Mouse (Mus musculus): ENCODE results near the gene Pfkp. TPM values are rescaled to one million over a fixed set of nuclear protein-coding genes. Genes with fewer than 3 reads are reported as not detected.

Pfkp gene
- total RNA-seq, 1 experiment from 2014 or later = 46.1 TPM

GRCm38 (mm10) chr13:6639507-6640030, 9.0 kb downstream of the Pfkp start:
- ATAC-seq (replicated peaks in 1 of 2; ENCODE audit: insufficient read depth in 1 of 2, low FRiP score in 2 of 2, low TSS enrichment in 1 of 2, low read depth in 1 of 2, poor library complexity in 2 of 2, severe bottlenecking in 2 of 2) = no peak

GRCm38 (mm10) chr13:6638976-6639375, 9.6 kb downstream of the Pfkp start:
- ATAC-seq (replicated peaks in 1 of 2; ENCODE audit: insufficient read depth in 1 of 2, low FRiP score in 2 of 2, low TSS enrichment in 1 of 2, low read depth in 1 of 2, poor library complexity in 2 of 2, severe bottlenecking in 2 of 2) = no peak

DNA sequence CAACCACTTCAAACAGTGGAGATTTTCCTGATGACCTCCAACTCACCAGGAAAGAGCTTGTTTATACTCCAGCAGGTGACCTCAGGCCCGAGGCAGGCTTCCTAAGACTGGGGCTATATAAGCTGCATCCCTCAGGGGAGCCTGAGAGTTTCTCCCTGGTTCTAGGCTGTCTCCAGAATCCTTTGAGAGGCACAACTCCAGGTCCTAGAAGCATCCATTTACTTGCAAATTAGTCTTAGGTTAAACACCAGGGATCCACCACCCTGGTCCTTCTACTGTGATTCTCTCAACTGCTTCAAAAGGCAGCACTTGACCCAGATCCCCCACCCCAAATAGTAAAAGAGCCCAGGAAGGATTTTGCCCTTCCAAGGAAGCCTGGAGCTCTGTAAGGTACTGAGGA, 10.2 kb downstream of the Pfkp start:
- ATAC-seq (replicated peaks in 1 of 2; ENCODE audit: insufficient read depth in 1 of 2, low FRiP score in 2 of 2, low TSS enrichment in 1 of 2, low read depth in 1 of 2, poor library complexity in 2 of 2, severe bottlenecking in 2 of 2) = no peak

DNA sequence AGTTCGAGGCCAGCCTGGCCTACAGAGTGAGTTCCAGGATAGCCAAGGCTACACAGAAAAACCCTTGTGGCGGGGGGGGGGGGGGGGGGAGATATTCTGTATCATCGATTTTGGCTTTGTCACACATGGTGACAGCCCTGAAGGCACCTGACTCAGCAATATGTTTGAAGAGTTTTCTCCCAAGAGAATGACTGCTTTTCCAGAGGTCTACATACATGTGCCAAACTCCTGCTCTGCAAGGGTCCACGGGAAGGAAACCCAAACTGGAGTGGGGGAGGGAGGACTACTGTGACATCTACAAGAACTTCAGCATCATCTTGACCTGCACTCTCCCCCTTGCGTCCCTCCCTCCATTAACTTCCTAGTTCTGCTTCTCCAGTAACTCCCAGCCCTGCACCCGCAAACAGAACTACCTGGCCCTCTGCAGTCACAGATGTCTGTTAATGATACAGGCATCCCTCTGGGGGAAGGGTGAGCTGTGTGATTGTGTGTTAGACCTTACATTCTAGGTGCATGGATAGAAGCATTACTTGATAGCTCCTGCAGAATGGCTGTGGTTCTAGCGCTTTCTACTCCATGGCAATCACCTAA, 10.9 kb downstream of the Pfkp start:
- no peak for ATAC-seq (replicated peaks in 1 of 2; ENCODE audit: insufficient read depth in 1 of 2, low FRiP score in 2 of 2, low TSS enrichment in 1 of 2, low read depth in 1 of 2, poor library complexity in 2 of 2, severe bottlenecking in 2 of 2)

DNA sequence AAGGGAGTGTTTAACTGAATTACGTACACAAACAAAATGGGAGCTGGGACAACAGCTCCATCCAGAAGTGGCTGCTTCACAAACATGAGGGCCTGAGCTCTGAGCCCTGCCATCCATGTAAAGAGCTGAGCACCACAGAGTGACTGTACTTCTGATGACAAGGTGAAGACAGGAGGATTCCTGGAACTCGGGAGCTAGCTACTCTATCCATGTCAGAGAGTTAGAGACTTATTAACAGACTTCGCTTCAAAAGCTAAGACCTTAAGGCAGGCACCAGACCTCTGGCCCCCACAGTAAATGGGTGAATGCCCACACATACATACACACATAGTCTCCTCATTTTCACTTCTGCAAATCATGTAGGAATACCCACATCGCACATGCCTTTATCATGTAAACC, 11.6 kb downstream of the Pfkp start:
- no peak for ATAC-seq (replicated peaks in 1 of 2; ENCODE audit: insufficient read depth in 1 of 2, low FRiP score in 2 of 2, low TSS enrichment in 1 of 2, low read depth in 1 of 2, poor library complexity in 2 of 2, severe bottlenecking in 2 of 2)

DNA sequence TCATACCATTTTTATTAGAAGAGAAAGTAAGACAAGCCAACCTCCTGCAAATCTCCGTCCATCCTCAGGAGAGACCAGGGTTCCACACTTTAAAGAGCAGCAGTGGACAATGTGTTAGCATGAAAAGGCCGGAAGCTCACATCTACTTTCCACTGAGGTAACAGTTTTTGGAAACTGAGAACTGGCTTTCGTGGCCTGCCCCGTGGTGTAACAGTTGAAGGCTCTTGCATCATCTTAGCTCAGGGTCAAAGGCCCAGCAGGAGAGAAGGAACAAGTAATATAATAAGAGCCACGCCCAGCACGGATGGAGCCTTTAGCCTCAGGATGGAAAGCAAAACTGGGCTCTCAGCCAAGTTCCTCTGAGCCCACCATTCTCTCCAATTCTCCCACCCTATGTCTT, 12.1 kb downstream of the Pfkp start:
- peak in 1 of 2 experiments; percentile 25; a peak in 1 of 4 replicates for ATAC-seq (replicated peaks in 1 of 2; ENCODE audit: insufficient read depth in 1 of 2, low FRiP score in 2 of 2, low TSS enrichment in 1 of 2, low read depth in 1 of 2, poor library complexity in 2 of 2, severe bottlenecking in 2 of 2)

DNA sequence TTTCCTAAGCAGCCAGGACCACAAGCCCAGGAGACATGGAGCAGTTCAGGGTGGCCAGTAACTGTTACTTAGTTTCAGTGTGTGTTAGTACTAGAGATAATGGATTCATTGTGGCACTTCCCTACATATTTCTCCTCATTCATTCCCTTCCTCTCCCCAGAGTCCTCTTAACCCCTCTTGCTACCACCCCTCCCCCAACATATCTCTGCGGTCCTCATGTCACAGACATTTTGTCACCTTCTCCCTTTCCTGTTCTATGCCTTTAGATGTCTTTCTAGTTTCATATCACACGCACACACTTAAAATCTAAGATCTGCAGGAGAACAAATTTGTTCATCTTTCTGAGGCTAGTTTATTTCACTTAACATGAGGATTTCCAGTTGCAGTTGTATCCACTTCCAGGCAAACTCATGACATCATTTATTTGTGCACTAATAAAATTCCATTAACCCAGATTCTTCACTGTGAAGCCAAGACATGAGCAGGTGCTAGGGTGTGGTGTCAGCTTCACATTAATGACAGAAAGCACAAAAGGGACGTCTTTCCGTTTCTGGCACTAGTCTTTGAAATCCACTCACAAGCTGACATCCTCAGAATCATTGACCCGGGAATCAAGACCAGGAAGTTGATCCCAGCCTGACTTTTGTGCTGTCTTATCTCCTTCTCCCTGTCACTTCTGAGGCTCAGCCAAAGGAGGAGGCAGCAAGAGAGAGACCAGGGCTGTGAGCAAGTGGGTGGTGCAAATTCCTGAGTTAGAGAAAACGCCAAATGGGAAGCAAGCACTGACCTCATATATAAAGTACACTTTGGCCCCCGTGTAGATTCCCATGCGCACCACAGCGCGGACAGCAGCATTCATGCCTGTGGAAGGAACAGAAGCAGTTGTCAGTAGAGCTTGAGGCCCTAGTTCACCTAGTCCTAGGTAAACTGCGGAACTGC, 13.2 kb downstream of the Pfkp start:
- ATAC-seq (replicated peaks in 1 of 2; ENCODE audit: insufficient read depth in 1 of 2, low FRiP score in 2 of 2, low TSS enrichment in 1 of 2, low read depth in 1 of 2, poor library complexity in 2 of 2, severe bottlenecking in 2 of 2) = no peak

DNA sequence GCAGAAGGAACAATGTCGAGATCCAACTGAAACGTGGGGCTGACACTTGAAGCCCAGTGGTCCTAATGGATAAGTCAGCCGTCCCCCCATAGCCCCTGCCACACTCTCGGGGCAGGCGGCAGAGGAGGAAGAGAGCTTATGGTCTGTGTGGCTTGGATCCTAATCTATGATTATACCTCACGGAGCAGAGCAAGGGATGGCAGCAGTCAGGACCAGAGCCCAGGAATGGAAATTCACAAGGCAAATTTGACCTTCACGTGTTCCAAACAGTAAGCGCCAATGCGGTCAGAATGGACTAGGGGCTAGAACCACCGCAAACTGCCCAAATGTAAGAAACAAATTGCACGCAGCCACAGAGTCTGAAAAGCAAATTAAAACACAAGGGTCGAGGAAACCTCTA, 14.5 kb downstream of the Pfkp start:
- ATAC-seq (replicated peaks in 1 of 2; ENCODE audit: insufficient read depth in 1 of 2, low FRiP score in 2 of 2, low TSS enrichment in 1 of 2, low read depth in 1 of 2, poor library complexity in 2 of 2, severe bottlenecking in 2 of 2) = peak in 1 of 2 experiments; percentile 5; a peak in 1 of 4 replicates

- peak; percentile 72 to 82 for ATAC-seq (replicated peaks in 1 of 2; ENCODE audit: insufficient read depth in 1 of 2, low FRiP score in 2 of 2, low TSS enrichment in 1 of 2, low read depth in 1 of 2, poor library complexity in 2 of 2, severe bottlenecking in 2 of 2)
Observed at GRCm38 (mm10) chr13:6633524-6633923, 15.1 kb downstream of the Pfkp start.

GRCm38 (mm10) chr13:6632935-6633334, 15.6 kb downstream of the Pfkp start:
- ATAC-seq (replicated peaks in 1 of 2; ENCODE audit: insufficient read depth in 1 of 2, low FRiP score in 2 of 2, low TSS enrichment in 1 of 2, low read depth in 1 of 2, poor library complexity in 2 of 2, severe bottlenecking in 2 of 2) = no peak

DNA sequence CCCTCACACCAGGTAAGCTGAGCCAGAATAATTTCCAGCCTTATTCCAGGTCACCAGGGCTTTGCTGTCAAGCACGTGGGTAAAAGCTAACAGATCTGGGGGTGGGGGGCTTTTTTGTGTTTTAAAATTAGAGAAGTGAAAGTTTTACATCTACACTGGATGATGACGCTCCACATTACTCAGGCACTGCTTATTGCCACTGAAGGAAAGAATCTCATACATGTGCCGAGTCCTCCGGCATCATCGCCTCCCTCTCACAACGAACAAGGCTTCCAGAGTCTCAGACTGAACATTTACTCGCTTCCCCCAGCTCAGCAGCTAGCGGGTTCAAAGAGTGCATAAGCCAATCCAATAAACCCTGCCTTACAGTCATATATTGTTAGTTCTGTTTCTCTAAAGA, 16.1 kb downstream of the Pfkp start:
- ATAC-seq (replicated peaks in 1 of 2; ENCODE audit: insufficient read depth in 1 of 2, low FRiP score in 2 of 2, low TSS enrichment in 1 of 2, low read depth in 1 of 2, poor library complexity in 2 of 2, severe bottlenecking in 2 of 2) = no peak

GRCm38 (mm10) chr13:6631772-6632510, 16.6 kb downstream of the Pfkp start:
- no peak for ATAC-seq (replicated peaks in 1 of 2; ENCODE audit: insufficient read depth in 1 of 2, low FRiP score in 2 of 2, low TSS enrichment in 1 of 2, low read depth in 1 of 2, poor library complexity in 2 of 2, severe bottlenecking in 2 of 2)

DNA sequence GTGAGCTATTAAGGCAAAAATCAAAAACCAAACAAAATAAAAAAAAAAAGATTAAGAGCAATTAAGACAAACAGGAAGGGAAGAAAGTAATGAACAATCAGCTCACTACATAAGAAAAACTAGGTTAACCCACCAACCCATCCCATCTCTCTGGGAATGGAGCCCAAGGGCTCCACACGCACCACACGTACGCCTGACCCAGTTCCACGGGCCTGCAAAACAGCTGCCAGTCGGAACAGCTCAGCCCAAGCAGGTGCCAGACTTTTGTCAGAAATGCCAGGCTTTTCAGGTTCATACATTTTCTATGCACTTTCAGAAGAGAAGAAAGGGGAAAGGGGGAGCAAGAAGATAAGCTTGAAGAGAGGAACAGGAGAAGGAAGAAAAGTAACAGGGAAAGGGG, 17.9 kb downstream of the Pfkp start:
- ATAC-seq (replicated peaks in 1 of 2; ENCODE audit: insufficient read depth in 1 of 2, low FRiP score in 2 of 2, low TSS enrichment in 1 of 2, low read depth in 1 of 2, poor library complexity in 2 of 2, severe bottlenecking in 2 of 2) = no peak

GRCm38 (mm10) chr13:6629927-6630326, 18.6 kb downstream of the Pfkp start:
- ATAC-seq (replicated peaks in 1 of 2; ENCODE audit: insufficient read depth in 1 of 2, low FRiP score in 2 of 2, low TSS enrichment in 1 of 2, low read depth in 1 of 2, poor library complexity in 2 of 2, severe bottlenecking in 2 of 2) = no peak

GRCm38 (mm10) chr13:6628998-6629764, 19.4 kb downstream of the Pfkp start:
- ATAC-seq (replicated peaks in 1 of 2; ENCODE audit: insufficient read depth in 1 of 2, low FRiP score in 2 of 2, low TSS enrichment in 1 of 2, low read depth in 1 of 2, poor library complexity in 2 of 2, severe bottlenecking in 2 of 2) = no peak

DNA sequence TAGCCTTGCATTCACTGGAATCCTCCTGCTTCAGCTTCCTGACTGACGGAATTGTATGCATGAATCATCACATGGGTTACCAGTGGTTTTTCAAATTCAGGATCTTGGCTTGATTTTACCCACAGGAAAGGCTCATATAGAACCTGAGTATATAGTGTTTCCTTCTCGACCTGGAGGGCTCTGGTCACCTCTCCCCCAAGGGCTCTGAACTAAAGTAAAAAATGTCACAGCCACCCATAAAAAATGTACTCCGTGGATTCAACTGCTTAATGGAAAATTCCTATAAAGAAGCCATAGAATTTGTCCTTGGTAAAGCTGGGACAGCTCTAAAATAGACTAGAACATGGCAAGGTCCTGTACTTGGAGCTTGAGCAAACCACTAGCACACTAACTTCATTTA, 20.3 kb downstream of the Pfkp start:
- ATAC-seq (replicated peaks in 1 of 2; ENCODE audit: insufficient read depth in 1 of 2, low FRiP score in 2 of 2, low TSS enrichment in 1 of 2, low read depth in 1 of 2, poor library complexity in 2 of 2, severe bottlenecking in 2 of 2) = no peak

- peak; percentile 20 to 31; a peak in 1 of 4 replicates for ATAC-seq (replicated peaks in 1 of 2; ENCODE audit: insufficient read depth in 1 of 2, low FRiP score in 2 of 2, low TSS enrichment in 1 of 2, low read depth in 1 of 2, poor library complexity in 2 of 2, severe bottlenecking in 2 of 2)
Observed at GRCm38 (mm10) chr13:6627352-6627751, 21.2 kb downstream of the Pfkp start.

Data from hematopoietic stem cell, adult 5-6 weeks (primary cell).